Mouse (Mus musculus) small intestine, adult 2 months (tissue): Measurements from ENCODE around the gene Gpr153. TPM values are rescaled to one million over a fixed set of nuclear protein-coding genes. Genes with fewer than 3 reads are reported as not detected.
"Not testable (repeated sequence)": the region's sequence is repeated elsewhere in the genome, so short reads cannot be mapped to it uniquely, and the experiment has no call there.

Source experiments
- H3K27ac ChIP-seq: fragments of 200-500 bp; 2 replicates; pipeline ENCODE4 v1.5.1; 2012; ENCODE audit warnings: low read depth, low read length, control low read depth, inconsistent platforms; ENCODE audit not compliant: insufficient read depth
- H3K27me3 ChIP-seq: fragments of 200-500 bp; 2 replicates; pipeline ENCODE4 v1.6.1; 2012; ENCODE audit warnings: mild to moderate bottlenecking, moderate library complexity, low read length, inconsistent platforms; ENCODE audit not compliant: control insufficient read depth, insufficient read depth
- H3K36me3 ChIP-seq: fragments of 200-500 bp; 2 replicates; pipeline ENCODE4 v1.6.1; 2012; ENCODE audit warnings: mild to moderate bottlenecking, low read length, control low read depth, inconsistent platforms; ENCODE audit not compliant: control insufficient read depth, insufficient read depth
- H3K4me1 ChIP-seq: fragments of 200-500 bp; 2 replicates; pipeline ENCODE4 v1.6.1; 2012; ENCODE audit warnings: low read length, inconsistent platforms, mixed read lengths; ENCODE audit not compliant: control insufficient read depth, insufficient read depth, insufficient read length
- H3K4me3 ChIP-seq: fragments of 200-500 bp; 2 replicates; pipeline ENCODE4 v1.5.1; 2012; ENCODE audit warnings: low read depth, mild to moderate bottlenecking, control low read depth, inconsistent platforms, low read length, moderate library complexity
- CTCF ChIP-seq: fragments of 200-500 bp; IDR thresholded peaks from 2 replicates; pipeline ENCODE4 v1.5.1; 2012; ENCODE audit warnings: low read depth, mild to moderate bottlenecking, control low read depth, inconsistent platforms, low read length, moderate library complexity, mixed read lengths; ENCODE audit not compliant: insufficient replicate concordance, insufficient read length; ENCODE audit errors: extremely low read depth
- POLR2A ChIP-seq: fragments of 200-500 bp; IDR thresholded peaks from 2 replicates; pipeline ENCODE4 v1.6.1; 2012; ENCODE audit warnings: low read depth, mild to moderate bottlenecking, control low read depth, inconsistent platforms, low read length, moderate library complexity
- WGBS: fragments of 180-500 bp; shearing (Covaris S2); methylation state at CpG from one replicate; pipeline ENCODE4 v1.1.7; 2018; 5-methylcytosine and 5-hydroxymethylcytosine counted together
- polyA plus RNA-seq: library from polyadenylated mRNA; depleted of rRNA; stranded (reverse); fragments of >200 nt; gene quantifications from 2 replicates; pipeline ENCODE4 v1.2.3, GENCODE M21; 2012; rRNA removed

Gpr153 gene
- polyA plus RNA-seq = 9.4 and 11.6 TPM in 2 replicates

DNA sequence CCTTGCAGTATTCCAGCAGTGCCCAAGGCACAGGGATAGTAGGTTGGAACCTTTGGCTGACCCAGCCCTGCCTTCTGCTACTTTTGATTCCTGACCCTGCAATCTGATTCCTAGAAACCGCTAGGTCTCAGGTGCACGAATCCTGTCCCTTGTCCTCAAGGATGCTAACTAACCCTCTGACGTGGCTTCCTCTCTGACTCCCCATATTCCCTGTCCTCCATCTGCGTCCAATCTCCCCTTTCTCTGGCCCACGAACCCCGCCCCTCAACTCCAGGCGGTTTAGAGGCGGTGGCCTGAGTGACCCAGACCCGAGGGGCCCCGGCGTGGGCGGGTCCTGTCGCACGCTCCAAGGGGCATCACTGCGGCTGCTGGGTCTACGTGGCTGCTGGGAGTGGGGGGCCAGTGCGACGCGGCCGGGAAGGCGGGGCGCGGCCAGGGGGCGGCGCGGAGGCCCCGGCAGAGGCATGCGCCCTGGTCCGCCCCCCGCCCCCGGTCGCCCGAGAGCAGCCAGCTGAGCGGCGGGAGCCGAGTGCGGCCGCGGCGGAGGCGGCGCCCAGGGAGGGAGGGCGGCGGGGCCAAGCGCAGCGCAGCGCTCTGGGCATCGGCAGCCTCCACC lies at the start of gene Gpr153:
Gene Gpr153 (plus strand): TSS at position 612 of the 616 bp plus-strand sequence.
- no peak for TF ChIP-seq POLR2A
- no peak for TF ChIP-seq CTCF
- Histone ChIP-seq H3K27ac (peak within 1 kb of the TSS; percentile 9; the same call in 1 of the 2 replicates), H3K4me3 (peak within 1 kb of the TSS; percentile 58), H3K4me1 (peaks cover 10% of the 10 kb centered on the region; the same call in 1 of the 2 replicates), H3K27me3 (peaks cover 19% of the 10 kb centered on the region), H3K36me3 (no peaks in the 10 kb centered on the region)
- WGBS = 3% methylated on average over 47 of the region's 48 CpGs

DNA sequence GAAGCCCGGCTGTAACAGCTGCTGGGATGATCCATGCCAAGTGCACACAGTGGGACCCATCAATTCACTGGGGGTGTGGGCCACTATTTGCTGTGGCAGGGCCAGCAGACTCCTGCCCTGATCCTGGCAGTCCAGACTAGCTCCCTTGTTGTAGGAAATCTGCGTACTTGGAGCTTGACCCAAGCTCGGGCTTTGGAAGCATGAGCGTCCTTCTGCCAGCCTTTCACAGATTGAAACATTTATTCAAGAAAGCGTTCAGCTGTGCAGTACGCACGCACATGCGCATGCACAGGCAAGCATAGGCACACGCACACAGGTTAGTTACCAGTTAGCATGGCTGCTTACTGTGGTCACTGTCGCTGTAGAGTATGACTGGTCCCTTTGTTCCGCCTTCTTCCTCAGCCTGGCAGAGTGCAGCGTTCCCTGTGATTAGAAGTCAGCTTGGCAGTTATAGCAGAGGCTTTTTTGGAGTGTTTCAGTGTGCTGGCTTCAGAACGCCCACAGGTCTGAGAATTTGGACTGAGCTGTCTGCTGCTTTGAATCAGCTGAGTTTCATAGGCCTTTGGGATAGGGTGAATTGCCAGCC lies 47.0 kb upstream of the Gpr153 start:
- Histone ChIP-seq H3K27me3 (no peaks in the 10 kb centered on the region), H3K36me3 (peaks cover 9% of the 10 kb centered on the region; the same call in 1 of the 2 replicates), H3K27ac (peak overlapping the region; percentile 4), H3K4me3 (no peak overlapping the region), H3K4me1 (peaks cover 23% of the 10 kb centered on the region)
- TF ChIP-seq CTCF (no peak), POLR2A (no peak)
- WGBS = 82% methylated on average over 13 of the region's 13 CpGs

DNA sequence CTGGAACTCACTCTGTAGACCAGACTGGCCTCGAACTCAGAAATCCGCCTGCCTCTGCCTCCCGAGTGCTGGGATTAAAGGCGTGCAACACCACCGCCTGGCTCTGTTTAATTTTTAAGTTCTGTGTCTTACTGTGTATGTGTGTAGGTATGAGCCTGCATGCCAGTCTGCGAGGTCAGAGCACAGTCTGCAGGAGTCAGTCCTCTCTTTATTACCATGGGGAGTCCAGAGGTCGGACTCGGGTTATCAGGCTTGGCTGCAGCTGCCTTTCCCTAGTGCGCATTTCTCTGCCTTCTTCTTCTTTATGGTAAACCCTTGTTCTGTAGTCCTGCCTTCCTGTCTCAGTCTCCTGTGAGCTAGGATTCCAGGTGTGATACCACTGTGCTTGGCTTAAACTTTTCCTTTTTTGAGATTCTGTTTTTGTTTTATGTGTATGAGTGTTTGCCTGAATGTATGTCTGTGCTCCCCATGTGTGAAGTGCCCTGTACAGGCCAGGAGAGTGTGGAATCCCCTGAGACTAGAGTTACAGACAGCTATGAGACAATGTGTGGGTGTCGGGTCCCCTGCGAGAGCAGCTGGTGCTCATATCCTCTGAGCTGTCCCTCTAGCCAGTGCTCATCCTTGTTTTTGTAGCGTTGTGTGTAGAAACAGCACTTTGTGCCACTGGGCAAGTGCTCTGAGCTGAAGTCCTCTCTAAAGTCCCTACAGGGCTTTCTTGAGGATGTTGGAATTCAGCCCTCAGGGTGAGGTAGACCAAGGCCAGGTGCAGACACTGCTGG lies 46.1 kb upstream of the Gpr153 start:
- Histone ChIP-seq H3K27ac (peak overlapping the region; percentile 80), H3K27me3 (no peaks in the 10 kb centered on the region), H3K36me3 (peaks cover 9% of the 10 kb centered on the region; the same call in 1 of the 2 replicates), H3K4me1 (peaks cover 23% of the 10 kb centered on the region), H3K4me3 (no peak overlapping the region)
- TF ChIP-seq POLR2A (no peak), CTCF (no peak)
- 31% methylated on average over 12 of the region's 12 CpGs for WGBS

DNA sequence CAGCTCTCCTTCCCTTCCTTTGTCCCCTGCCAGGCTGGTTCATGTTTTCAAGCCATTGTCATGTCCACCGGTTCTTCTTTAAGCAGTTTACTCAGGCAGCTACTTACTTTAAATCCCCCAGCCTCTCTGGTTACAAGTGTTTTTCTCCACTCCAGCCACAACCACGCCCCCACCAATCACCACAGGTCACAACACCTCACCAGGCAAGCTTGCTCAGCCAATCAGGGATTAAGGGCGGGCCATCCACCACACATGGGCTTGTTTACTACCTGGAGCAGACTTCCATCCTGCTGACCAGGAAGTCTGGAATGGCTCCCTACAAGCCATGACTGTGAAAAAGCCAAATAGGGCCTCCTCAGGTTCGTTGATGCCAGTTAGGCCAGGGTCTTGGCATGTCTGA lies 43.7 kb upstream of the Gpr153 start:
- H3K4me3 ChIP-seq, H3K36me3 ChIP-seq, H3K27ac ChIP-seq, H3K27me3 ChIP-seq: not testable (repeated sequence)
- WGBS = 41% methylated on average over 4 of the region's 4 CpGs
- peaks cover 23% of the 10 kb centered on the region for H3K4me1 ChIP-seq

DNA sequence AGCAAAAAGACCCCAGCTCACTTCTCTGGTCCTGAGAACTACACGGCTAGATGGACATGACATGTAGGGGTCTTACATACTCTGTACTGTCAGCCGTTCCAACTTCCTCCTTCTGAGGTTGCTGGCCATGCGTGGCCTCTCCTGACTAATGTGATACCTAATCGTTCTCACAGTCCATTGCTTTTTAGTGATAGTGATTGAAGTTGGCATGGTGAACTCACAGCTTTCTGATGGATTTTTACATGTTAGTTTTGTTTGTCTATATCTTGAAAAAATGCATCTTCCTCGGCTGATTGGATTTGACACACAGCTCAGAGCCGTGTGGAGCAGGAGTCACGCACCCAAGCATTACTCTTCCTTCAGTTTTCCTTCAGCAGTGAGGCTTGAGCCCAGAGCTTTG lies 42.7 kb upstream of the Gpr153 start:
- no peaks in the 10 kb centered on the region for H3K27me3 ChIP-seq
- peaks cover 23% of the 10 kb centered on the region for H3K4me1 ChIP-seq
- no peak overlapping the region for H3K27ac ChIP-seq
- no peak for TF ChIP-seq CTCF
- TF ChIP-seq POLR2A = no peak
- H3K4me3 ChIP-seq = no peak overlapping the region
- 0 out of 2 replicates have a peak, but pooled peaks cover 7% of the 10 kb centered on the region for H3K36me3 ChIP-seq
- 88% methylated on average over 7 of the region's 7 CpGs for WGBS

DNA sequence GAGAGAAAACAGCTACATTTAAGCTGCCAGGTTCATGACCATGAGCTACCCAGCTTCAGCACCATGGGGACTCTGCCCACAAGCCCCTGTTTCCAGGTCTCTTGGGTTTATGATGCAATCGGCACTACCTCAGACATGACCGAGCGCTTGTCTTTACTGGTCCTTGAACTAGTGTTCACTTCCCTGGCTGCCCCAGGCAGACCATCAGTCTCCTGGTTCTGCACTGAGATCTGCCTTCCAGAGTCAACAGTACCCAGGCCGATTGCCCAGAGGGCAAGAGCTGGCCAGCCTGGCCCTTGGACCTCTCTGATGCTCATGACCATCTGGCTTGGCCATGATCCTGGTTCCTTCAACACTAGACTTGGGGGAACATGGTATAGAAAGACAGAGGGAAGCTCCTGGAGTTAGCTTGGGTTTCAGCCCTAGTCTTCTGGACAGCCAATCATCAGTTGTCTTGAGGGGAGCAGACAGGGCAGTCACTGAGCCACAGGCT lies 41.6 kb upstream of the Gpr153 start:
- Histone ChIP-seq H3K27me3 (no peaks in the 10 kb centered on the region), H3K4me3 (no peak overlapping the region), H3K4me1 (peaks cover 17% of the 10 kb centered on the region), H3K27ac (no peak overlapping the region), H3K36me3 (peaks cover 10% of the 10 kb centered on the region; the same call in 1 of the 2 replicates)
- WGBS = 84% methylated on average over 4 of the region's 4 CpGs
- TF ChIP-seq CTCF = no peak
- no peak for TF ChIP-seq POLR2A

DNA sequence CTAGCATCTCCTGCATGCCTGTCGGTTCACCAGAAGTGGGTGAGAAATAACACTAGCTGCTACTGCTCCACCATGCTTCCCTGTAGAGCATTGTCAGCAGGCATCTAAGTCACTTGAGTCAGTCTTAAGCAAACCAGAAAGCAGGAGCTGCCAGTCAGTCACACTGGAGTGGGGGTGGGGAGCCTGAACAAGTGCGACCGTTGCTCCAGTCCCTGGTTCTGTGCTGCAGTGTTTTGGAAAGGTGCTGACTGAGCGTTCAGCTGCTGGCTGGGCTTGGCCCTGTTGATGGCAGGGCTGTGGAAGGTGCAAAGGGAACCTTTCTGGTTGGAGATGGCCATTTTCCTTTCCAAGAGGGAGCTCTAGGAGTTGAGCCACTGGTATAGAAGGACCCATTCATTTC lies 34.1 kb upstream of the Gpr153 start:
- H3K36me3 ChIP-seq = peaks cover 26% of the 10 kb centered on the region
- no peak overlapping the region for H3K4me3 ChIP-seq
- H3K27me3 ChIP-seq = no peaks in the 10 kb centered on the region
- TF ChIP-seq POLR2A = no peak
- no peak for TF ChIP-seq CTCF
- 83% methylated on average over 4 of the region's 4 CpGs for WGBS
- no peak overlapping the region for H3K27ac ChIP-seq
- no peaks in the 10 kb centered on the region for H3K4me1 ChIP-seq
